Mouse (Mus musculus): ENCODE results near the gene Kctd2. TPM values are rescaled to one million over a fixed set of nuclear protein-coding genes. Genes with fewer than 3 reads are reported as not detected.

The Kctd2 gene
- total and polyA plus RNA-seq, 3 experiments: 6.8 to 14.0 (median 13.7) TPM

- no peak for DNase-seq (ENCODE audit: extremely low read depth)
- Histone ChIP-seq H3K79me2 (replicated peaks; ENCODE audit: control insufficient read depth, extremely low read depth, insufficient read depth, poor library complexity, severe bottlenecking) (no peaks in the 10 kb centered on the region), H3K4me1 (ENCODE audit: control insufficient read depth in 1 of 2, insufficient read depth in 2 of 2) (no peaks in the 10 kb centered on the region), H3K9ac (ENCODE audit: insufficient read depth, low read depth) (no peak overlapping the region), H3K4me2 (ENCODE audit: insufficient read depth, low read depth, poor library complexity, severe bottlenecking) (no peak overlapping the region), H3K36me3 (replicated peaks in 1 of 2; ENCODE audit: control insufficient read depth in 1 of 2, insufficient read depth in 1 of 2, low read length in 1 of 2) (no peaks in the 10 kb centered on the region), H3K4me3 (replicated peaks in 1 of 3; ENCODE audit: low read depth in 2 of 3, low read length in 2 of 3, poor library complexity in 1 of 3) (no peak overlapping the region), H3K27me3 (replicated peaks) (peaks cover 21% of the 10 kb centered on the region), H3K27ac (ENCODE audit: insufficient read depth, low read depth) (no peak overlapping the region), H3K9me3 (replicated peaks; ENCODE audit: low read length) (peaks cover 9% of the 10 kb centered on the region)
- in situ Hi-C loops (cut with MboI; ENCODE audit: low pct_ligation_motif_present, low pct_unique_long_range_greater_than_20kb, low sequenced_read_pairs) (no loop called here), dilution Hi-C loops (cut with MboI; ENCODE audit: extremely low pct_ligation_motif_present, extremely low pct_unique_long_range_greater_than_20kb, low sequenced_read_pairs) (no loop called here)
- TF ChIP-seq NELFE (IDR thresholded peaks at IDR 0.05; ENCODE audit: low read depth, low read length): no peak
- no peak for TF ChIP-seq KAT2A (IDR thresholded peaks at IDR 0.05; ENCODE audit: insufficient replicate concordance, low read length)
- TF ChIP-seq JUN (IDR thresholded peaks at IDR 0.05; ENCODE audit: insufficient read depth, low read depth, low read length): no peak
- no peak for TF ChIP-seq ZKSCAN1 (IDR thresholded peaks at IDR 0.05; ENCODE audit: borderline replicate concordance, low read depth, low read length)
- no peak for TF ChIP-seq TBP (conservative IDR thresholded peaks at IDR 0.05; ENCODE audit: low read depth, low read length)
- TF ChIP-seq IRF4 (IDR thresholded peaks at IDR 0.05; ENCODE audit: low read depth, low read length): no peak
- no peak for TF ChIP-seq JUND (conservative IDR thresholded peaks at IDR 0.05; ENCODE audit: low read depth, low read length)
- TF ChIP-seq NRF1 (IDR thresholded peaks at IDR 0.05; ENCODE audit: low read depth, low read length): no peak
- TF ChIP-seq CTCF (conservative IDR thresholded peaks at IDR 0.05 in 1 of 2, IDR thresholded peaks at IDR 0.05 in 1 of 2; ENCODE audit: low read depth in 2 of 2, low read length in 2 of 2): no peak
- TF ChIP-seq GABPA (IDR thresholded peaks at IDR 0.05; ENCODE audit: insufficient replicate concordance, low read depth, low read length): no peak
- no peak for TF ChIP-seq RAD21 (IDR thresholded peaks at IDR 0.05; ENCODE audit: low read depth, low read length)
- no peak for TF ChIP-seq USF2 (conservative IDR thresholded peaks at IDR 0.05; ENCODE audit: low read depth, low read length)
- TF ChIP-seq MXI1 (IDR thresholded peaks at IDR 0.05; ENCODE audit: low read depth, low read length): no peak
- TF ChIP-seq ZC3H11A (IDR thresholded peaks at IDR 0.05; ENCODE audit: low read depth, low read length): no peak
- no peak for TF ChIP-seq MAX (IDR thresholded peaks at IDR 0.05; ENCODE audit: low read length)
- TF ChIP-seq PAX5 (IDR thresholded peaks at IDR 0.05; ENCODE audit: low read length): no peak
- TF ChIP-seq TCF12 (IDR thresholded peaks at IDR 0.05; ENCODE audit: low read depth, low read length): no peak
- no peak for TF ChIP-seq ELF1 (IDR thresholded peaks at IDR 0.05; ENCODE audit: low read depth, low read length)
Measured at GRCm38 (mm10) chr11:115441417-115441816, 21.5 kb downstream of the Kctd2 start.

- Histone ChIP-seq H3K27ac (ENCODE audit: insufficient read depth, low read depth) (no peak overlapping the region), H3K27me3 (replicated peaks) (peaks cover 59% of the 10 kb centered on the region)
Measured at GRCm38 (mm10) chr11:115446906-115447305, 27.0 kb downstream of the Kctd2 start.

More at GRCm38 (mm10) chr11:115446906-115447305, 27.0 kb downstream of the Kctd2 start:
- Histone ChIP-seq H3K9me3 (replicated peaks; ENCODE audit: low read length) (peaks cover 10% of the 10 kb centered on the region), H3K36me3 (replicated peaks in 1 of 2; ENCODE audit: control insufficient read depth in 1 of 2, insufficient read depth in 1 of 2, low read length in 1 of 2) (no peaks in the 10 kb centered on the region), H3K4me2 (ENCODE audit: insufficient read depth, low read depth, poor library complexity, severe bottlenecking) (no peak overlapping the region), H3K9ac (ENCODE audit: insufficient read depth, low read depth) (no peak overlapping the region), H3K4me1 (ENCODE audit: control insufficient read depth in 1 of 2, insufficient read depth in 2 of 2) (peaks cover 3 to 14% of the 10 kb centered on the region in 2 experiments), H3K79me2 (replicated peaks; ENCODE audit: control insufficient read depth, extremely low read depth, insufficient read depth, poor library complexity, severe bottlenecking) (no peaks in the 10 kb centered on the region), H3K4me3 (replicated peaks in 1 of 3; ENCODE audit: low read depth in 2 of 3, low read length in 2 of 3, poor library complexity in 1 of 3) (no peak overlapping the region)
- DNase-seq (ENCODE audit: extremely low read depth): no peak
- in situ Hi-C loops (cut with MboI; ENCODE audit: low pct_ligation_motif_present, low pct_unique_long_range_greater_than_20kb, low sequenced_read_pairs) (no loop called here), dilution Hi-C loops (cut with MboI; ENCODE audit: extremely low pct_ligation_motif_present, extremely low pct_unique_long_range_greater_than_20kb, low sequenced_read_pairs) (no loop called here)
- no peak for TF ChIP-seq POLR2AphosphoS2 (IDR thresholded peaks at IDR 0.05; ENCODE audit: low read depth, low read length)
- no peak for TF ChIP-seq ZNF384 (IDR thresholded peaks at IDR 0.05; ENCODE audit: low read depth, low read length)
- no peak for TF ChIP-seq MEF2A (IDR thresholded peaks at IDR 0.05; ENCODE audit: borderline replicate concordance, low read depth, low read length)
- TF ChIP-seq USF2 (conservative IDR thresholded peaks at IDR 0.05; ENCODE audit: low read depth, low read length): no peak
- no peak for TF ChIP-seq KAT2A (IDR thresholded peaks at IDR 0.05; ENCODE audit: insufficient replicate concordance, low read length)
- TF ChIP-seq ZMIZ1 (IDR thresholded peaks at IDR 0.05; ENCODE audit: low read depth, low read length): no peak
- TF ChIP-seq MAZ (IDR thresholded peaks at IDR 0.05; ENCODE audit: low read depth, low read length): no peak
- no peak for TF ChIP-seq CHD1 (IDR thresholded peaks at IDR 0.05; ENCODE audit: low read depth, low read length)
- no peak for TF ChIP-seq JUN (IDR thresholded peaks at IDR 0.05; ENCODE audit: insufficient read depth, low read depth, low read length)
- no peak for TF ChIP-seq E2F4 (IDR thresholded peaks at IDR 0.05; ENCODE audit: insufficient replicate concordance, low read depth, low read length)
- TF ChIP-seq BHLHE40 (IDR thresholded peaks at IDR 0.05; ENCODE audit: low read depth, low read length): no peak
- TF ChIP-seq POLR2A (IDR thresholded peaks at IDR 0.05; ENCODE audit: low read depth, low read length): no peak
- TF ChIP-seq SIN3A (IDR thresholded peaks at IDR 0.05; ENCODE audit: low read length): no peak
- no peak for TF ChIP-seq IRF4 (IDR thresholded peaks at IDR 0.05; ENCODE audit: low read depth, low read length)
- no peak for TF ChIP-seq USF1 (IDR thresholded peaks at IDR 0.05; ENCODE audit: low read depth, low read length)
- no peak for TF ChIP-seq MYC (IDR thresholded peaks at IDR 0.05; ENCODE audit: low read depth, low read length)
- TF ChIP-seq ZKSCAN1 (IDR thresholded peaks at IDR 0.05; ENCODE audit: borderline replicate concordance, low read depth, low read length): no peak
- TF ChIP-seq HCFC1 (IDR thresholded peaks at IDR 0.05; ENCODE audit: low read depth, low read length): no peak
- no peak for TF ChIP-seq RCOR1 (conservative IDR thresholded peaks at IDR 0.05; ENCODE audit: low read depth, low read length)

Data from CH12.LX (cell line).